Mouse (Mus musculus) hindbrain, embryonic 13.5 days (tissue): Measurements from ENCODE around the gene Wdtc1. TPM values are rescaled to one million over a fixed set of nuclear protein-coding genes. Genes with fewer than 3 reads are reported as not detected.

Experiments used
- ATAC-seq: fragments of 200-750 bp; cut with Nextera tagmentation; 2 replicates; pipeline ENCODE4 v1.8.0; 2017; ENCODE audit warnings: moderate TSS enrichment; ENCODE audit not compliant: low FRiP score
- H3K27ac ChIP-seq: fragments of 300-500 bp; sonication (generic); 2 replicates; pipeline ENCODE4 v1.5.1; 2015; ENCODE audit warnings: inconsistent platforms, mild to moderate bottlenecking, moderate library complexity
- H3K27me3 ChIP-seq: fragments of 300-500 bp; sonication (generic); 2 replicates; pipeline ENCODE4 v1.6.1; 2015; ENCODE audit warnings: mild to moderate bottlenecking, inconsistent platforms
- H3K36me3 ChIP-seq: fragments of 300-500 bp; sonication (generic); 2 replicates; pipeline ENCODE4 v1.6.1; 2015; ENCODE audit warnings: mild to moderate bottlenecking, inconsistent platforms
- H3K4me1 ChIP-seq: fragments of 300-500 bp; sonication (generic); replicated peaks from 2 replicates; pipeline ENCODE4 v1.6.1; 2015; ENCODE audit warnings: inconsistent platforms
- H3K4me2 ChIP-seq: fragments of 300-500 bp; sonication (generic); 2 replicates; pipeline ENCODE4 v1.6.1; 2015; ENCODE audit warnings: inconsistent platforms, mild to moderate bottlenecking, moderate library complexity
- H3K4me3 ChIP-seq: fragments of 300-500 bp; sonication (generic); 2 replicates; pipeline ENCODE4 v1.5.1; 2015; ENCODE audit warnings: mild to moderate bottlenecking, inconsistent platforms
- H3K9ac ChIP-seq: fragments of 300-500 bp; sonication (generic); 2 replicates; pipeline ENCODE4 v1.6.1; 2015; ENCODE audit warnings: mild to moderate bottlenecking, inconsistent platforms
- H3K9me3 ChIP-seq: fragments of 300-500 bp; sonication (generic); 2 replicates; pipeline ENCODE4 v1.6.1; 2016; ENCODE audit warnings: inconsistent platforms
- WGBS: fragments of 180-500 bp; shearing (Covaris S2); methylation state at CpG from one replicate; pipeline ENCODE4 v1.1.7; 2015; 5-methylcytosine and 5-hydroxymethylcytosine counted together
- polyA plus RNA-seq: library from polyadenylated mRNA; unstranded; fragments of >200 nt; fragmentation: Nextera tagmentation; extraction: Ambion mirVana; gene quantifications from 2 replicates; pipeline ENCODE4 v1.2.1, GENCODE M21; 2015

Wdtc1 gene
- polyA plus RNA-seq, 1 experiment from 2014 or later, result 21.3 TPM

- WGBS, result 92% methylated on average over 7 of the region's 7 CpGs
- H3K4me2 ChIP-seq, result no peak overlapping the region
- no peak overlapping the region for H3K27ac ChIP-seq
- ATAC-seq, result no peak
- H3K4me3 ChIP-seq, result no peak overlapping the region
- no peak overlapping the region for H3K9ac ChIP-seq
- no peaks in the 10 kb centered on the region for H3K27me3 ChIP-seq
- peaks cover 58% of the 10 kb centered on the region for H3K36me3 ChIP-seq
- peaks cover 12% of the 10 kb centered on the region for H3K4me1 ChIP-seq
- H3K9me3 ChIP-seq, result no peaks in the 10 kb centered on the region
These were observed 48.5 kb downstream of the Wdtc1 start for GRCm38 (mm10) chr4:133304770-133305169.

GRCm38 (mm10) chr4:133302668-133303067 is 50.6 kb downstream of the Wdtc1 start:
- H3K36me3 ChIP-seq, result peaks cover 50% of the 10 kb centered on the region
- peaks cover 33% of the 10 kb centered on the region for H3K4me1 ChIP-seq
- WGBS, result 90% methylated on average over 5 of the region's 5 CpGs
- H3K27ac ChIP-seq, result no peak overlapping the region
- ATAC-seq, result no peak
- H3K4me3 ChIP-seq, result no peak overlapping the region
- H3K9ac ChIP-seq, result 0 out of 2 replicates have a peak overlapping the region, but pooled peaks have one; percentile 3
- H3K4me2 ChIP-seq, result no peak overlapping the region
- H3K9me3 ChIP-seq, result no peaks in the 10 kb centered on the region
- no peaks in the 10 kb centered on the region for H3K27me3 ChIP-seq

GRCm38 (mm10) chr4:133301802-133302201 is 51.5 kb downstream of the Wdtc1 start:
- Histone ChIP-seq H3K4me2 (no peak overlapping the region), H3K9ac (no peak overlapping the region), H3K36me3 (peaks cover 52% of the 10 kb centered on the region), H3K4me1 (peaks cover 39% of the 10 kb centered on the region), H3K27ac (peak overlapping the region; percentile 60), H3K9me3 (no peaks in the 10 kb centered on the region), H3K4me3 (no peak overlapping the region), H3K27me3 (no peaks in the 10 kb centered on the region)
- ATAC-seq, result no peak
- WGBS, result 22% methylated on average over 4 of the region's 4 CpGs

- 90% methylated on average over 11 of the region's 11 CpGs for WGBS
- peaks cover 61% of the 10 kb centered on the region for H3K36me3 ChIP-seq
- H3K27ac ChIP-seq, result peak overlapping the region; percentile 83
- ATAC-seq, result no peak
- H3K9ac ChIP-seq, result peak overlapping the region; percentile 36; the same call in 1 of the 2 replicates
- H3K27me3 ChIP-seq, result no peaks in the 10 kb centered on the region
- no peaks in the 10 kb centered on the region for H3K9me3 ChIP-seq
- peaks cover 39% of the 10 kb centered on the region for H3K4me1 ChIP-seq
- H3K4me2 ChIP-seq, result no peak overlapping the region
- no peak overlapping the region for H3K4me3 ChIP-seq
These were observed 52.9 kb downstream of the Wdtc1 start for GRCm38 (mm10) chr4:133300421-133300820.

- Histone ChIP-seq H3K36me3 (peaks cover 65% of the 10 kb centered on the region), H3K4me3 (no peak overlapping the region), H3K9ac (peak overlapping the region; percentile 59), H3K27ac (peak overlapping the region; percentile 83), H3K4me2 (no peak overlapping the region), H3K4me1 (peaks cover 39% of the 10 kb centered on the region), H3K27me3 (peaks cover 6% of the 10 kb centered on the region), H3K9me3 (no peaks in the 10 kb centered on the region)
- WGBS, result 50% methylated on average over 5 of the region's 5 CpGs
- no peak for ATAC-seq
These were observed 53.6 kb downstream of the Wdtc1 start for GRCm38 (mm10) chr4:133299701-133300100.

GRCm38 (mm10) chr4:133298516-133299365 is 54.5 kb downstream of the Wdtc1 start:
- ATAC-seq, result 0 out of 2 replicates have a peak, but pooled peaks have one; percentile 17
- Histone ChIP-seq H3K27ac (peak overlapping the region; percentile 83), H3K9me3 (no peaks in the 10 kb centered on the region), H3K4me2 (no peak overlapping the region), H3K9ac (peak overlapping the region; percentile 59), H3K4me3 (no peak overlapping the region), H3K4me1 (peaks cover 43% of the 10 kb centered on the region), H3K36me3 (peaks cover 67% of the 10 kb centered on the region), H3K27me3 (peaks cover 12% of the 10 kb centered on the region)
- 25% methylated on average over 12 of the region's 12 CpGs for WGBS

- Histone ChIP-seq H3K9ac (peak overlapping the region; percentile 59; the same call in 1 of the 2 replicates), H3K4me1 (peaks cover 52% of the 10 kb centered on the region), H3K27ac (peak overlapping the region; percentile 83), H3K4me3 (no peak overlapping the region), H3K4me2 (no peak overlapping the region), H3K36me3 (peaks cover 64% of the 10 kb centered on the region), H3K9me3 (no peaks in the 10 kb centered on the region), H3K27me3 (peaks cover 12% of the 10 kb centered on the region)
- WGBS, result 1% methylated on average over 5 of the region's 5 CpGs
- peak; percentile 80 for ATAC-seq
These were observed 55.5 kb downstream of the Wdtc1 start for GRCm38 (mm10) chr4:133297801-133298238.

- Histone ChIP-seq H3K27ac (peak overlapping the region; percentile 83; the same call in 1 of the 2 replicates), H3K27me3 (peaks cover 12% of the 10 kb centered on the region), H3K36me3 (peaks cover 61% of the 10 kb centered on the region), H3K4me2 (no peak overlapping the region), H3K4me3 (no peak overlapping the region), H3K4me1 (peaks cover 57% of the 10 kb centered on the region), H3K9me3 (no peaks in the 10 kb centered on the region), H3K9ac (peak overlapping the region; percentile 59; the same call in 1 of the 2 replicates)
- 73% methylated on average over 10 of the region's 10 CpGs for WGBS
- peak; percentile 4; the same call in 1 of the 2 replicates for ATAC-seq
These were observed 55.9 kb downstream of the Wdtc1 start for GRCm38 (mm10) chr4:133297360-133297759.

GRCm38 (mm10) chr4:133294084-133294483 is 59.2 kb downstream of the Wdtc1 start:
- Histone ChIP-seq H3K27ac (no peak overlapping the region), H3K27me3 (peaks cover 12% of the 10 kb centered on the region), H3K4me1 (peaks cover 40% of the 10 kb centered on the region), H3K9me3 (no peaks in the 10 kb centered on the region), H3K36me3 (peaks cover 40% of the 10 kb centered on the region), H3K4me2 (no peak overlapping the region), H3K9ac (peak overlapping the region; percentile 43; the same call in 1 of the 2 replicates), H3K4me3 (no peak overlapping the region)
- WGBS, result 24% methylated on average over 11 of the region's 11 CpGs
- no peak for ATAC-seq

GRCm38 (mm10) chr4:133292901-133293843 is 60.1 kb downstream of the Wdtc1 start:
- Histone ChIP-seq H3K9me3 (no peaks in the 10 kb centered on the region), H3K36me3 (peaks cover 40% of the 10 kb centered on the region), H3K4me1 (peaks cover 31% of the 10 kb centered on the region), H3K4me2 (no peak overlapping the region), H3K4me3 (no peak overlapping the region), H3K27me3 (peaks cover 12% of the 10 kb centered on the region), H3K27ac (peak overlapping the region; percentile 3; the same call in 1 of the 2 replicates), H3K9ac (peak overlapping the region; percentile 53)
- 0 out of 2 replicates have a peak, but pooled peaks have one; percentile 23 for ATAC-seq
- WGBS, result 12% methylated on average over 24 of the region's 24 CpGs

GRCm38 (mm10) chr4:133292405-133292804 is 60.9 kb downstream of the Wdtc1 start:
- Histone ChIP-seq H3K4me2 (no peak overlapping the region), H3K4me1 (peaks cover 23% of the 10 kb centered on the region), H3K36me3 (peaks cover 40% of the 10 kb centered on the region), H3K4me3 (no peak overlapping the region), H3K27ac (peak overlapping the region; percentile 3), H3K9ac (0 out of 2 replicates have a peak overlapping the region, but pooled peaks have one; percentile 53), H3K27me3 (peaks cover 12% of the 10 kb centered on the region), H3K9me3 (no peaks in the 10 kb centered on the region)
- ATAC-seq, result 0 out of 2 replicates have a peak, but pooled peaks have one; percentile 25
- 43% methylated on average over 4 of the region's 4 CpGs for WGBS

- Histone ChIP-seq H3K4me2 (no peak overlapping the region), H3K4me1 (peaks cover 19% of the 10 kb centered on the region), H3K36me3 (peaks cover 31% of the 10 kb centered on the region), H3K9ac (no peak overlapping the region), H3K9me3 (no peaks in the 10 kb centered on the region), H3K27ac (no peak overlapping the region), H3K4me3 (no peak overlapping the region), H3K27me3 (peaks cover 12% of the 10 kb centered on the region)
- 91% methylated on average over 1 of the region's 1 CpGs for WGBS
- no peak for ATAC-seq
These were observed 62.0 kb downstream of the Wdtc1 start for GRCm38 (mm10) chr4:133291255-133291654.
